Mouse (Mus musculus): ENCODE data around the gene Pbx3. TPM values are rescaled to one million over a fixed set of nuclear protein-coding genes. Genes with fewer than 3 reads are reported as not detected.

The Pbx3 gene
- polyA plus RNA-seq, 1 experiment from 2014 or later: 177 TPM

- Histone ChIP-seq H3K9me3 (ENCODE audit: control insufficient read depth, low read length) (no peaks in the 10 kb centered on the region), H3K4me3 (ENCODE audit: low read depth, low read length) (no peak overlapping the region), H3K4me1 (ENCODE audit: control insufficient read depth, insufficient read depth, low read length) (peaks cover 32% of the 10 kb centered on the region), H3K36me3 (ENCODE audit: control insufficient read depth, insufficient read depth, low read length) (no peaks in the 10 kb centered on the region), H3K27me3 (ENCODE audit: control insufficient read depth, insufficient read depth, low read length) (no peaks in the 10 kb centered on the region), H3K27ac (ENCODE audit: low read depth, low read length) (no peak overlapping the region), H3K4me2 (ENCODE audit: low read depth, low read length) (no peak overlapping the region), H3K9ac (replicated peaks; ENCODE audit: low read depth, low read length) (no peak overlapping the region)
- 47% methylated on average over 6 of the region's 6 CpGs for WGBS
- ATAC-seq (ENCODE audit: low read depth): no peak
Observed at GRCm38 (mm10) chr2:34225470-34225869, 147.5 kb downstream of the Pbx3 start.

- no peak overlapping the region for H3K4me3 ChIP-seq (ENCODE audit: low read depth, low read length)
- no peak for ATAC-seq (ENCODE audit: low read depth)
- no peaks in the 10 kb centered on the region for H3K36me3 ChIP-seq (ENCODE audit: control insufficient read depth, insufficient read depth, low read length)
- WGBS: 80% methylated on average over 3 of the region's 3 CpGs
- H3K27ac ChIP-seq (ENCODE audit: low read depth, low read length): no peak overlapping the region; the same call in 1 of the 2 replicates
- no peaks in the 10 kb centered on the region for H3K27me3 ChIP-seq (ENCODE audit: control insufficient read depth, insufficient read depth, low read length)
- no peak overlapping the region for H3K9ac ChIP-seq (replicated peaks; ENCODE audit: low read depth, low read length)
- no peak overlapping the region for H3K4me2 ChIP-seq (ENCODE audit: low read depth, low read length)
- no peaks in the 10 kb centered on the region for H3K9me3 ChIP-seq (ENCODE audit: control insufficient read depth, low read length)
- peaks cover 7% of the 10 kb centered on the region; the same call in 1 of the 2 replicates for H3K4me1 ChIP-seq (ENCODE audit: control insufficient read depth, insufficient read depth, low read length)
Observed at GRCm38 (mm10) chr2:34221477-34221876, 151.5 kb downstream of the Pbx3 start.

- H3K4me3 ChIP-seq (ENCODE audit: low read depth, low read length): no peak overlapping the region
- no peak for ATAC-seq (ENCODE audit: low read depth)
- no peak overlapping the region for H3K4me2 ChIP-seq (ENCODE audit: low read depth, low read length)
- H3K9ac ChIP-seq (replicated peaks; ENCODE audit: low read depth, low read length): no peak overlapping the region
- H3K4me1 ChIP-seq (ENCODE audit: control insufficient read depth, insufficient read depth, low read length): 0 out of 2 replicates have a peak, but pooled peaks cover 2% of the 10 kb centered on the region
- no peak overlapping the region for H3K27ac ChIP-seq (ENCODE audit: low read depth, low read length)
- H3K36me3 ChIP-seq (ENCODE audit: control insufficient read depth, insufficient read depth, low read length): no peaks in the 10 kb centered on the region
- 88% methylated on average over 1 of the region's 1 CpGs for WGBS
- no peaks in the 10 kb centered on the region for H3K27me3 ChIP-seq (ENCODE audit: control insufficient read depth, insufficient read depth, low read length)
- H3K9me3 ChIP-seq (ENCODE audit: control insufficient read depth, low read length): no peaks in the 10 kb centered on the region
Observed at GRCm38 (mm10) chr2:34219150-34219549, 153.8 kb downstream of the Pbx3 start.

GRCm38 (mm10) chr2:34217596-34217995, 155.3 kb downstream of the Pbx3 start:
- Histone ChIP-seq H3K9me3 (ENCODE audit: control insufficient read depth, low read length) (no peaks in the 10 kb centered on the region), H3K9ac (replicated peaks; ENCODE audit: low read depth, low read length) (no peak overlapping the region), H3K4me1 (ENCODE audit: control insufficient read depth, insufficient read depth, low read length) (0 out of 2 replicates have a peak, but pooled peaks cover 2% of the 10 kb centered on the region), H3K27ac (ENCODE audit: low read depth, low read length) (no peak overlapping the region), H3K4me2 (ENCODE audit: low read depth, low read length) (no peak overlapping the region), H3K4me3 (ENCODE audit: low read depth, low read length) (no peak overlapping the region), H3K27me3 (ENCODE audit: control insufficient read depth, insufficient read depth, low read length) (no peaks in the 10 kb centered on the region), H3K36me3 (ENCODE audit: control insufficient read depth, insufficient read depth, low read length) (no peaks in the 10 kb centered on the region)
- ATAC-seq (ENCODE audit: low read depth): no peak
- 53% methylated on average over 5 of the region's 5 CpGs for WGBS

GRCm38 (mm10) chr2:34215496-34215895, 157.4 kb downstream of the Pbx3 start:
- H3K9me3 ChIP-seq (ENCODE audit: control insufficient read depth, low read length): no peaks in the 10 kb centered on the region
- 69% methylated on average over 5 of the region's 5 CpGs for WGBS
- H3K4me1 ChIP-seq (ENCODE audit: control insufficient read depth, insufficient read depth, low read length): no peaks in the 10 kb centered on the region
- H3K36me3 ChIP-seq (ENCODE audit: control insufficient read depth, insufficient read depth, low read length): peaks cover 2% of the 10 kb centered on the region; the same call in 1 of the 2 replicates
- no peak for ATAC-seq (ENCODE audit: low read depth)
- no peak overlapping the region for H3K4me3 ChIP-seq (ENCODE audit: low read depth, low read length)
- H3K9ac ChIP-seq (replicated peaks; ENCODE audit: low read depth, low read length): no peak overlapping the region
- no peaks in the 10 kb centered on the region for H3K27me3 ChIP-seq (ENCODE audit: control insufficient read depth, insufficient read depth, low read length)
- no peak overlapping the region for H3K4me2 ChIP-seq (ENCODE audit: low read depth, low read length)
- H3K27ac ChIP-seq (ENCODE audit: low read depth, low read length): no peak overlapping the region

GRCm38 (mm10) chr2:34212418-34212817, 160.5 kb downstream of the Pbx3 start:
- no peaks in the 10 kb centered on the region for H3K9me3 ChIP-seq (ENCODE audit: control insufficient read depth, low read length)
- ATAC-seq (ENCODE audit: low read depth): no peak

GRCm38 (mm10) chr2:34204797-34205196, 168.1 kb downstream of the Pbx3 start:
- H3K9ac ChIP-seq (replicated peaks; ENCODE audit: low read depth, low read length): no peak overlapping the region

More at GRCm38 (mm10) chr2:34212418-34212817, 160.5 kb downstream of the Pbx3 start:
- H3K9ac ChIP-seq (replicated peaks; ENCODE audit: low read depth, low read length): no peak overlapping the region
- 86% methylated on average over 1 of the region's 1 CpGs for WGBS
- no peaks in the 10 kb centered on the region for H3K4me1 ChIP-seq (ENCODE audit: control insufficient read depth, insufficient read depth, low read length)
- no peak overlapping the region for H3K4me3 ChIP-seq (ENCODE audit: low read depth, low read length)
- no peaks in the 10 kb centered on the region for H3K27me3 ChIP-seq (ENCODE audit: control insufficient read depth, insufficient read depth, low read length)
- no peak overlapping the region for H3K4me2 ChIP-seq (ENCODE audit: low read depth, low read length)
- no peak overlapping the region for H3K27ac ChIP-seq (ENCODE audit: low read depth, low read length)
- H3K36me3 ChIP-seq (ENCODE audit: control insufficient read depth, insufficient read depth, low read length): peaks cover 3% of the 10 kb centered on the region; the same call in 1 of the 2 replicates

GRCm38 (mm10) chr2:34204325-34204724, 168.6 kb downstream of the Pbx3 start:
- Histone ChIP-seq H3K4me1 (ENCODE audit: control insufficient read depth, insufficient read depth, low read length) (no peaks in the 10 kb centered on the region), H3K27me3 (ENCODE audit: control insufficient read depth, insufficient read depth, low read length) (no peaks in the 10 kb centered on the region), H3K9me3 (ENCODE audit: control insufficient read depth, low read length) (no peaks in the 10 kb centered on the region), H3K4me3 (ENCODE audit: low read depth, low read length) (no peak overlapping the region), H3K36me3 (ENCODE audit: control insufficient read depth, insufficient read depth, low read length) (peaks cover 7% of the 10 kb centered on the region; the same call in 1 of the 2 replicates), H3K4me2 (ENCODE audit: low read depth, low read length) (no peak overlapping the region), H3K27ac (ENCODE audit: low read depth, low read length) (no peak overlapping the region), H3K9ac (replicated peaks; ENCODE audit: low read depth, low read length) (no peak overlapping the region)
- 93% methylated on average over 2 of the region's 2 CpGs for WGBS
- ATAC-seq (ENCODE audit: low read depth): no peak

More at GRCm38 (mm10) chr2:34204797-34205196, 168.1 kb downstream of the Pbx3 start:
- no peaks in the 10 kb centered on the region for H3K4me1 ChIP-seq (ENCODE audit: control insufficient read depth, insufficient read depth, low read length)
- no peak overlapping the region for H3K27ac ChIP-seq (ENCODE audit: low read depth, low read length)
- WGBS: 94% methylated on average over 8 of the region's 8 CpGs
- no peak overlapping the region for H3K4me3 ChIP-seq (ENCODE audit: low read depth, low read length)
- H3K9me3 ChIP-seq (ENCODE audit: control insufficient read depth, low read length): no peaks in the 10 kb centered on the region
- H3K4me2 ChIP-seq (ENCODE audit: low read depth, low read length): no peak overlapping the region
- no peaks in the 10 kb centered on the region for H3K27me3 ChIP-seq (ENCODE audit: control insufficient read depth, insufficient read depth, low read length)
- no peak for ATAC-seq (ENCODE audit: low read depth)
- H3K36me3 ChIP-seq (ENCODE audit: control insufficient read depth, insufficient read depth, low read length): peaks cover 7% of the 10 kb centered on the region; the same call in 1 of the 2 replicates

GRCm38 (mm10) chr2:34193870-34194820, 178.8 kb downstream of the Pbx3 start:
- no peaks in the 10 kb centered on the region for H3K9me3 ChIP-seq (ENCODE audit: control insufficient read depth, low read length)
- no peak overlapping the region for H3K4me3 ChIP-seq (ENCODE audit: low read depth, low read length)
- H3K4me2 ChIP-seq (ENCODE audit: low read depth, low read length): no peak overlapping the region
- WGBS: 54% methylated on average over 8 of the region's 8 CpGs
- H3K4me1 ChIP-seq (ENCODE audit: control insufficient read depth, insufficient read depth, low read length): 0 out of 2 replicates have a peak, but pooled peaks cover 6% of the 10 kb centered on the region
- no peaks in the 10 kb centered on the region for H3K36me3 ChIP-seq (ENCODE audit: control insufficient read depth, insufficient read depth, low read length)
- H3K27me3 ChIP-seq (ENCODE audit: control insufficient read depth, insufficient read depth, low read length): no peaks in the 10 kb centered on the region
- H3K27ac ChIP-seq (ENCODE audit: low read depth, low read length): no peak overlapping the region
- no peak overlapping the region for H3K9ac ChIP-seq (replicated peaks; ENCODE audit: low read depth, low read length)
- no peak for ATAC-seq (ENCODE audit: low read depth)

Measured in neural tube, embryonic 14.5 days (tissue).